Mouse (Mus musculus) erythroblast, embryonic 14.5 days (primary cell): ENCODE data around the gene Hoxc10. TPM values are rescaled to one million over a fixed set of nuclear protein-coding genes. Genes with fewer than 3 reads are reported as not detected.

Experiments used
- H3K27me3 ChIP-seq: 2 replicates; pipeline ENCODE4 v1.6.1; 2012; ENCODE audit warnings: inconsistent platforms; ENCODE audit not compliant: control insufficient read depth
- H3K36me3 ChIP-seq: 2 replicates; pipeline ENCODE4 v1.6.1; 2012; ENCODE audit warnings: mild to moderate bottlenecking, inconsistent platforms; ENCODE audit not compliant: control insufficient read depth
- H3K4me1 ChIP-seq: 2 replicates; pipeline ENCODE4 v1.6.1; 2012; ENCODE audit warnings: inconsistent platforms; ENCODE audit not compliant: control insufficient read depth
- H3K4me3 ChIP-seq: replicated peaks from 2 replicates; pipeline ENCODE3; 2012; ENCODE audit warnings: moderate library complexity, mild to moderate bottlenecking, inconsistent platforms
- H3K9me3 ChIP-seq: 2 replicates; pipeline ENCODE4 v1.6.1; 2012; ENCODE audit warnings: low read length, inconsistent platforms, mixed read lengths; ENCODE audit not compliant: control insufficient read depth
- GATA1 ChIP-seq: IDR thresholded peaks from 2 replicates; pipeline ENCODE4 v1.6.1; 2012; ENCODE audit warnings: low read length, inconsistent platforms, mixed read lengths
- TAL1 ChIP-seq: IDR thresholded peaks from 3 replicates; pipeline ENCODE4 v1.6.1; 2012; ENCODE audit warnings: low read length, inconsistent platforms, mixed read lengths
- polyA plus RNA-seq: library from polyadenylated mRNA; stranded (reverse); fragments of >175 nt; gene quantifications from 2 replicates; pipeline ENCODE4 v1.2.3, GENCODE M21; 2012

The Hoxc10 gene
- not detected in 2 replicates for polyA plus RNA-seq

GRCm38 (mm10) chr15:102966776-102967311 is at the start of gene Hoxc10:
Gene Hoxc10 (plus strand): TSS chr15:102966796.
- Histone ChIP-seq H3K9me3 (peaks cover 3% of the 10 kb centered on the region; the same call in 1 of the 2 replicates), H3K4me1 (no peaks in the 10 kb centered on the region), H3K4me3 (no peak within 1 kb of the TSS), H3K27me3 (peaks cover 100% of the 10 kb centered on the region), H3K36me3 (no peaks in the 10 kb centered on the region)
- TF ChIP-seq TAL1 (no peak), GATA1 (no peak)

- Histone ChIP-seq H3K36me3 (no peaks in the 10 kb centered on the region), H3K9me3 (no peaks in the 10 kb centered on the region; the same call in 1 of the 2 replicates), H3K4me3 (no peak overlapping the region), H3K4me1 (no peaks in the 10 kb centered on the region), H3K27me3 (peaks cover 96% of the 10 kb centered on the region)
- no peak for TF ChIP-seq GATA1
- no peak for TF ChIP-seq TAL1
Observed at GRCm38 (mm10) chr15:102917972-102918572, 48.5 kb upstream of the Hoxc10 start.

GRCm38 (mm10) chr15:102918611-102919265 is 47.9 kb upstream of the Hoxc10 start:
- TF ChIP-seq GATA1 = no peak
- TF ChIP-seq TAL1 = no peak
- H3K4me3 ChIP-seq = no peak overlapping the region
- peaks cover 96% of the 10 kb centered on the region for H3K27me3 ChIP-seq
- no peaks in the 10 kb centered on the region; the same call in 1 of the 2 replicates for H3K9me3 ChIP-seq
- no peaks in the 10 kb centered on the region for H3K4me1 ChIP-seq
- H3K36me3 ChIP-seq = no peaks in the 10 kb centered on the region

- Histone ChIP-seq H3K4me3 (no peak overlapping the region), H3K4me1 (no peaks in the 10 kb centered on the region), H3K36me3 (no peaks in the 10 kb centered on the region), H3K27me3 (peaks cover 94% of the 10 kb centered on the region), H3K9me3 (no peaks in the 10 kb centered on the region; the same call in 1 of the 2 replicates)
- TF ChIP-seq TAL1 = no peak
- no peak for TF ChIP-seq GATA1
Observed at GRCm38 (mm10) chr15:102919336-102920180, 47.0 kb upstream of the Hoxc10 start.

DNA sequence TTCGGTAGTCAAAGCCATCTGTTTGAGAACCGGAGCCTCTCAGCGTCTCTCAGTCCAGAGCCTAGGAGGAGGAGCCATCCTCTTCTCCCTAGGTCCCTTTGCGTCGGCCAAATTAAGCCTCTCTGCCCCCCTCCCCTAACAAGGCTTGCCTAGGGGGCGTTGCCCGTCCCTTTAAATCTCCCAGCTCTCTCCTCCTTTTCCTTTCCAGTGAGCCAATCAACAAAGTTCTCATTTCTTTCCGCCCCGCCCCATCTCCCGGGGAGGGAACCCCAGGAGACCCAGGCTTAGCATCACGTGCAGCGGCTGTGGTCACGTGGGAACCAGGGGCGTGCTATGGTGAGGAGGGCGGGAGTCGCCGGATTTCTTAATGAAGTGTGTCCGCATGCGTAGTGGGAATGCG is 46.0 kb upstream of the Hoxc10 start:
- Histone ChIP-seq H3K36me3 (no peaks in the 10 kb centered on the region), H3K4me1 (no peaks in the 10 kb centered on the region), H3K27me3 (peaks cover 98% of the 10 kb centered on the region), H3K4me3 (no peak overlapping the region), H3K9me3 (no peaks in the 10 kb centered on the region; the same call in 1 of the 2 replicates)
- TF ChIP-seq GATA1 (no peak), TAL1 (no peak)

GRCm38 (mm10) chr15:102921053-102922011 is 45.3 kb upstream of the Hoxc10 start, which contains the start of gene Hoxc13:
Gene Hoxc13 (plus strand): TSS chr15:102921103.
- no peaks in the 10 kb centered on the region; the same call in 1 of the 2 replicates for H3K9me3 ChIP-seq
- no peaks in the 10 kb centered on the region for H3K36me3 ChIP-seq
- H3K4me3 ChIP-seq = no peak within 1 kb of the TSS
- no peak for TF ChIP-seq GATA1
- no peak for TF ChIP-seq TAL1
- H3K27me3 ChIP-seq = peaks cover 98% of the 10 kb centered on the region
- H3K4me1 ChIP-seq = no peaks in the 10 kb centered on the region

DNA sequence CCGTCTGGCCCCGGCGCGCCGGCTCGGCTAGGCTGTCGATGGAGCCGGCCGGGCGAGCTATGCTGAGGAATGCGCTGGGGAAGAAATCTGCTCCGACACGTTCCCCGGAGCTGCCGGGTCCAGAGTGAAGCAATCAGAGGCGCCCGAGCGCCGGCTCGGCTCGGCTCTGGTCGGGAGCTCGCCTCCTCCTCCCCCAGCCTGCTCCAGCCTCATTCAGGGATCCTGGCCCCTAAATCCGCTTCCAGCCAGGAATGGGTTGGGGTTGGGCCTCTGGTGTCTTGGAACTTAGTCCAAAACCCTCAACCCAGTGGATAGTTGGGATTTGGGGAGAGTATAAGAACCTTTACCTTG is 44.6 kb upstream of the Hoxc10 start:
- H3K4me1 ChIP-seq = no peaks in the 10 kb centered on the region
- no peaks in the 10 kb centered on the region for H3K36me3 ChIP-seq
- H3K9me3 ChIP-seq = no peaks in the 10 kb centered on the region; the same call in 1 of the 2 replicates
- H3K27me3 ChIP-seq = peaks cover 98% of the 10 kb centered on the region
- no peak overlapping the region for H3K4me3 ChIP-seq
- TF ChIP-seq GATA1 (no peak), TAL1 (no peak)
